Mouse (Mus musculus): Measurements from ENCODE around the gene Armc12. TPM values are rescaled to one million over a fixed set of nuclear protein-coding genes. Genes with fewer than 3 reads are reported as not detected.

Gene Armc12
- polyA plus RNA-seq, 1 experiment from 2014 or later, result not detected

DNA sequence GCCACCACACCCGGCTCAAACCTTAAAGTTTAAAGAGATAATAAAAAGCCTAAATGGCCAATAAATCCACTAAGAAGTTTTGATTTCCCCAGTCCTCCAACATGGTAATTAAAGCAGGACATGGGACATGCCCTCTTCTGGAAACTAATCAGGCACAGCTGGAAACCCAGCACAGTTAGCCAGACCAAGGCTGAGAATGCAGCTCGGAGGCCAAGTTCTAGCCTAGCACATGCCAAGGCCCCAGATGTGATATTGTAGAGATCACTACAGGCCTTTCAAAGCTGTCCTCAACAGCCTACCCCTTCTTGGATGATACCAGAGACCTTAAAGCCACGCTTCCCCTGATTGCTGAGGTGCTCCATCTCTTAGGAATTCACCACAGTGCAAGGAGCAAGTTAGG, 55.9 kb downstream of the Armc12 start:
- Histone ChIP-seq H3K9ac (ENCODE audit: low read depth, low read length) (no peak overlapping the region), H3K36me3 (ENCODE audit: insufficient read depth, low read length) (peaks cover 32% of the 10 kb centered on the region), H3K27me3 (ENCODE audit: insufficient read depth, low read length) (no peaks in the 10 kb centered on the region), H3K27ac (no peak overlapping the region), H3K4me2 (ENCODE audit: low read length) (no peak overlapping the region), H3K9me3 (replicated peaks; ENCODE audit: low read length) (no peaks in the 10 kb centered on the region), H3K4me1 (replicated peaks; ENCODE audit: insufficient read depth, low read length) (no peaks in the 10 kb centered on the region), H3K4me3 (replicated peaks; ENCODE audit: low read depth, low read length) (no peak overlapping the region)
- TF ChIP-seq CTCF (IDR thresholded peaks at IDR 0.05; ENCODE audit: low read depth), result no peak
- no peak for DNase-seq (ENCODE audit: low spot score)
- 56% methylated on average over 3 of the region's 3 CpGs for WGBS
- ATAC-seq (replicated peaks; ENCODE audit: low FRiP score, low read depth), result no peak

DNA sequence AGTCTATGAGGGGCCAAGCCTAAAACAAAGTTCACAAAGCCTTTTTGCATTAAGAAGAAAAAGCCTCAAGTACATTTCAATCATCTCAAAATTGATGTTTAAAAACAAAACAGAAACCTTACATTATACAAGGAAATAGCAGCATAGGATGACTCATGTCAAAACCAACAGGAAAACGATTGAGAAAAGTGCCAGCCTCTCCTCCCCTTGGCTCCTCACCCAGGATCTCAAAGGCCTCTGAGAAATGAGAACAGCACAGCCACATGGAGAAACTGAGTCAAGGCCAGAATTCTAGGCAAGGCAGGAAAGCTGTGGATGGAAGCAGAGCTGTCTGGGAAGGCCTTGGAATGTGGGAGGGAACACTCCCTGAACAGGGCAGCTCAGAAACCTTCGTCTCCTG, 58.0 kb downstream of the Armc12 start:
- Histone ChIP-seq H3K4me3 (replicated peaks; ENCODE audit: low read depth, low read length) (no peak overlapping the region), H3K36me3 (ENCODE audit: insufficient read depth, low read length) (peaks cover 44% of the 10 kb centered on the region), H3K4me1 (replicated peaks; ENCODE audit: insufficient read depth, low read length) (no peaks in the 10 kb centered on the region), H3K9me3 (replicated peaks; ENCODE audit: low read length) (no peaks in the 10 kb centered on the region), H3K9ac (ENCODE audit: low read depth, low read length) (no peak overlapping the region), H3K4me2 (ENCODE audit: low read length) (no peak overlapping the region), H3K27me3 (ENCODE audit: insufficient read depth, low read length) (no peaks in the 10 kb centered on the region), H3K27ac (no peak overlapping the region; the same call in 1 of the 2 replicates)
- no peak for DNase-seq (ENCODE audit: low spot score)
- 61% methylated on average over 2 of the region's 2 CpGs for WGBS
- no peak for ATAC-seq (replicated peaks; ENCODE audit: low FRiP score, low read depth)
- TF ChIP-seq CTCF (IDR thresholded peaks at IDR 0.05; ENCODE audit: low read depth), result no peak

Small RNAs within 50 kb of the gene (microRNA-seq; reads per million reads assigned to microRNA genes)
- gene Gm25195, result not detected
- gene Mir6969, result not detected

Other genes with a start within 250 kb of the Armc12 start
- 24.9 and 29.5 TPM in 2 replicates for gene Fance, start 217.3 kb upstream of the Armc12 start, polyA plus RNA-seq (2015; fragmentation: Nextera tagmentation; extraction: Ambion mirVana)
- 645 and 750 TPM in 2 replicates for gene Rpl10a, start 202.3 kb upstream of the Armc12 start, polyA plus RNA-seq (2015; fragmentation: Nextera tagmentation; extraction: Ambion mirVana)
- gene Tead3, start 180.0 kb upstream of the Armc12 start, polyA plus RNA-seq (2015; fragmentation: Nextera tagmentation; extraction: Ambion mirVana), result 7.7 and 8.5 TPM in 2 replicates
- gene Tulp1, start 165.6 kb upstream of the Armc12 start, polyA plus RNA-seq (2015; fragmentation: Nextera tagmentation; extraction: Ambion mirVana), result 3.6 and 3.9 TPM in 2 replicates
- gene Fkbp5, start 13.3 kb upstream of the Armc12 start, polyA plus RNA-seq (2015; fragmentation: Nextera tagmentation; extraction: Ambion mirVana), result 16.2 and 20.4 TPM in 2 replicates
- gene Clpsl2, start 18.6 kb downstream of the Armc12 start, polyA plus RNA-seq (2015; fragmentation: Nextera tagmentation; extraction: Ambion mirVana), result not detected in 2 replicates
- not detected in 2 replicates for gene Clps, start 30.0 kb downstream of the Armc12 start, polyA plus RNA-seq (2015; fragmentation: Nextera tagmentation; extraction: Ambion mirVana)
- 0.17 TPM in 1 of 2 replicates, not detected in the other for gene Lhfpl5, start 44.8 kb downstream of the Armc12 start, polyA plus RNA-seq (2015; fragmentation: Nextera tagmentation; extraction: Ambion mirVana)
- 79.2 and 85.8 TPM in 2 replicates for gene Srpk1, start 91.9 kb downstream of the Armc12 start, polyA plus RNA-seq (2015; fragmentation: Nextera tagmentation; extraction: Ambion mirVana)
- gene Slc26a8, start 159.4 kb downstream of the Armc12 start, polyA plus RNA-seq (2015; fragmentation: Nextera tagmentation; extraction: Ambion mirVana), result 0.56 and 0.76 TPM in 2 replicates
- 33.8 and 34.0 TPM in 2 replicates for gene Mapk14, start 160.5 kb downstream of the Armc12 start, polyA plus RNA-seq (2015; fragmentation: Nextera tagmentation; extraction: Ambion mirVana)
- 0.66 and 0.71 TPM in 2 replicates for gene AC170998.1, start 195.3 kb downstream of the Armc12 start, polyA plus RNA-seq (2015; fragmentation: Nextera tagmentation; extraction: Ambion mirVana)
- gene Mapk13, start 238.5 kb downstream of the Armc12 start, polyA plus RNA-seq (2015; fragmentation: Nextera tagmentation; extraction: Ambion mirVana), result 43.5 and 47.7 TPM in 2 replicates

Data from kidney, postnatal 0 days (tissue).